Mouse (Mus musculus): Measurements from ENCODE around the gene 1700047I17Rik2. TPM values are rescaled to one million over a fixed set of nuclear protein-coding genes. Genes with fewer than 3 reads are reported as not detected.

1700047I17Rik2 gene
- polyA plus RNA-seq (2012; rRNA removed; ENCODE audit: low replicate concordance) = not detected in 2 replicates

GRCm38 (mm10) chr12:55199306-55199705 is at the start of gene 1700047I17Rik2:
Gene 1700047I17Rik2, plus strand, starts transcription at chr12:55199592.

GRCm38 (mm10) chr12:55154559-55155448 is 44.6 kb upstream of the 1700047I17Rik2 start, which contains the start of gene Srp54b:
Gene Srp54b, plus strand, starts transcription at chr12:55155104.

GRCm38 (mm10) chr12:55229626-55230519 is 30.5 kb downstream of the 1700047I17Rik2 start, which contains the start of gene Srp54c:
Gene Srp54c, plus strand, starts transcription at chr12:55230168.

Other genes with a start within 250 kb of the 1700047I17Rik2 start
- not detected in 2 replicates for gene Gm20403, start 213.1 kb upstream of the 1700047I17Rik2 start, polyA plus RNA-seq (2012; rRNA removed; ENCODE audit: low replicate concordance)
- gene Baz1a, start 185.2 kb upstream of the 1700047I17Rik2 start, polyA plus RNA-seq (2012; rRNA removed; ENCODE audit: low replicate concordance) = 4.6 and 6.3 TPM in 2 replicates
- 2.7 and 9.9 TPM in 2 replicates for gene 2700097O09Rik, start 119.5 kb upstream of the 1700047I17Rik2 start, polyA plus RNA-seq (2012; rRNA removed; ENCODE audit: low replicate concordance)
- gene Srp54a, start 119.3 kb upstream of the 1700047I17Rik2 start, polyA plus RNA-seq (2012; rRNA removed; ENCODE audit: low replicate concordance) = 14.3 and 15.1 TPM in 2 replicates
- gene Fam177a, start 75.1 kb upstream of the 1700047I17Rik2 start, polyA plus RNA-seq (2012; rRNA removed; ENCODE audit: low replicate concordance) = 6.7 and 8.9 TPM in 2 replicates
- gene Srp54b, start 44.5 kb upstream of the 1700047I17Rik2 start, polyA plus RNA-seq (2012; rRNA removed; ENCODE audit: low replicate concordance) = 13.0 and 26.0 TPM in 2 replicates
- 4.3 and 10.0 TPM in 2 replicates for gene Srp54c, start 30.6 kb downstream of the 1700047I17Rik2 start, polyA plus RNA-seq (2012; rRNA removed; ENCODE audit: low replicate concordance)
- gene 1110008L16Rik, start 100.0 kb downstream of the 1700047I17Rik2 start, polyA plus RNA-seq (2012; rRNA removed; ENCODE audit: low replicate concordance) = 4.4 and 8.7 TPM in 2 replicates
- gene Ppp2r3c, start 103.4 kb downstream of the 1700047I17Rik2 start, polyA plus RNA-seq (2012; rRNA removed; ENCODE audit: low replicate concordance) = 1.1 and 3.0 TPM in 2 replicates
- gene Psma6, start 184.6 kb downstream of the 1700047I17Rik2 start, polyA plus RNA-seq (2012; rRNA removed; ENCODE audit: low replicate concordance) = 23.4 and 74.8 TPM in 2 replicates